Mouse (Mus musculus) ES-E14 (cell line): ENCODE data around the gene Mast4. TPM values are rescaled to one million over a fixed set of nuclear protein-coding genes. Genes with fewer than 3 reads are reported as not detected.

Experiments used
- DNase-seq: peaks from one replicate; pipeline ENCODE4 v3.0.0-alpha.2; 2013; ENCODE audit warnings: low read depth, low spot score
- H3K27ac ChIP-seq: 2 replicates; pipeline ENCODE4 v1.5.1; 2012; ENCODE audit warnings: low read depth, mild to moderate bottlenecking, low read length, moderate library complexity, mixed read lengths; ENCODE audit not compliant: poor library complexity, insufficient read depth, severe bottlenecking
- H3K36me3 ChIP-seq: 2 replicates; pipeline ENCODE4 v1.6.1; 2012; ENCODE audit warnings: mild to moderate bottlenecking, low read length, moderate library complexity, mixed read lengths; ENCODE audit not compliant: control insufficient read depth, poor library complexity, insufficient read depth, severe bottlenecking
- H3K4me1 ChIP-seq, 2 experiments: fragments of 150-350 bp in 1 of 2; sonication (generic) in 1 of 2; 2 replicates each; pipeline ENCODE4 v1.6.1; 2012; ENCODE audit warnings: low read length in 2 of 2, mild to moderate bottlenecking in 1 of 2, mixed read lengths in 1 of 2; ENCODE audit not compliant: control insufficient read depth in 2 of 2, insufficient read depth in 2 of 2, poor library complexity in 1 of 2
- H3K4me3 ChIP-seq, 2 experiments: fragments of 150-350 bp in 1 of 2; sonication (generic) in 1 of 2; 2 replicates each; pipeline ENCODE4 v1.5.1; 2012; ENCODE audit warnings: low read length in 2 of 2, low read depth in 1 of 2, mild to moderate bottlenecking in 1 of 2, mixed read lengths in 1 of 2; ENCODE audit not compliant: insufficient read depth in 1 of 2, poor library complexity in 1 of 2, severe bottlenecking in 1 of 2
- H3K9ac ChIP-seq: 2 replicates; pipeline ENCODE4 v1.6.1; 2012; ENCODE audit warnings: low read depth, mild to moderate bottlenecking, low read length, mixed read lengths; ENCODE audit not compliant: poor library complexity, insufficient read depth, severe bottlenecking
- H3K9me3 ChIP-seq: fragments of 150-350 bp; sonication (generic); 2 replicates; pipeline ENCODE4 v1.6.1; 2012; ENCODE audit warnings: low read depth, mild to moderate bottlenecking, low read length; ENCODE audit not compliant: control insufficient read depth, insufficient read depth
- CHD2 ChIP-seq: IDR thresholded peaks from 2 replicates; pipeline ENCODE4 v1.6.1; 2014; ENCODE audit warnings: mild to moderate bottlenecking, low read depth, low read length, inconsistent platforms
- HCFC1 ChIP-seq: IDR thresholded peaks from 2 replicates; pipeline ENCODE4 v1.6.1; 2012; ENCODE audit warnings: low read length, inconsistent platforms, borderline replicate concordance; ENCODE audit not compliant: insufficient read depth
- MAFK ChIP-seq: IDR thresholded peaks from 2 replicates; pipeline ENCODE4 v1.6.1; 2014; ENCODE audit warnings: mild to moderate bottlenecking, low read depth, low read length, inconsistent platforms; ENCODE audit not compliant: insufficient read depth
- ZC3H11A ChIP-seq: IDR thresholded peaks from 2 replicates; pipeline ENCODE4 v1.6.1; 2012; ENCODE audit warnings: low read depth, mild to moderate bottlenecking, inconsistent platforms, low read length, borderline replicate concordance
- ZNF384 ChIP-seq: IDR thresholded peaks from 2 replicates; pipeline ENCODE4 v1.6.1; 2012; ENCODE audit warnings: low read depth, low read length, inconsistent platforms
- in situ Hi-C, 2 experiments: fragments of 600-800 bp; cut with MboI; formaldehyde crosslinking; loops; one replicate each; pipeline ENCODE4 v1.15.1; 2025; ENCODE audit warnings: low sequenced_read_pairs in 2 of 2, inconsistent platforms in 1 of 2; ENCODE audit not compliant: unreplicated experiment in 2 of 2
- total RNA-seq: library from RNA; depleted of rRNA; stranded (reverse); fragments of 300-350 nt; gene quantifications from 2 replicates; pipeline ENCODE4 v1.2.3, GENCODE M21; 2012

The Mast4 gene
- total RNA-seq, 1 experiment: 8.3 TPM

DNA sequence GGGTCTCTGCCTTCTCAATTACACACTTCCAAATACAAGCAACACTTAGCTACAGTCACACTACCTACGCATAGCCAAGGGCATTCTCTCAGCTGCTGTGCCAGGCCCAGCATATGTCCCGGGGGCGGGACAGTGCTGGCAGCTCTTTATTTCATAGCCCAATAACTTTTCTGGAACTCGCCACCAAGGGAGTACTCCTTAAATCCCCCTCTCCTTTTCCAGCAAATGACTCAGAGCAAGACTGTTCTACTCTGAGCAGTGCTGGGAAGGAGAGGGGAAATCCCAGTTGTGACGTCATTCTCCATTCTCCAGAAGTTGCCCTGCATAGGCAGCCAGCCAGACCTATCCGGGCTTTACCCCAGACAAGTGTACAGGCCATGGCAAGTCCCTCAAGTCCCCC is 231.7 kb downstream of the Mast4 start:
- in situ Hi-C loops: no loop called here
- DNase-seq: no peak
- TF ChIP-seq MAFK (no peak), HCFC1 (no peak), ZC3H11A (no peak), CHD2 (no peak), ZNF384 (no peak)
- 0 out of 2 replicates have a peak, but pooled peaks cover 3% of the 10 kb centered on the region for H3K9me3 ChIP-seq
- H3K27ac ChIP-seq: no peak overlapping the region
- H3K36me3 ChIP-seq: no peaks in the 10 kb centered on the region
- H3K4me1 ChIP-seq: no peaks in the 10 kb centered on the region
- no peak overlapping the region for H3K4me3 ChIP-seq
- no peak overlapping the region for H3K9ac ChIP-seq

DNA sequence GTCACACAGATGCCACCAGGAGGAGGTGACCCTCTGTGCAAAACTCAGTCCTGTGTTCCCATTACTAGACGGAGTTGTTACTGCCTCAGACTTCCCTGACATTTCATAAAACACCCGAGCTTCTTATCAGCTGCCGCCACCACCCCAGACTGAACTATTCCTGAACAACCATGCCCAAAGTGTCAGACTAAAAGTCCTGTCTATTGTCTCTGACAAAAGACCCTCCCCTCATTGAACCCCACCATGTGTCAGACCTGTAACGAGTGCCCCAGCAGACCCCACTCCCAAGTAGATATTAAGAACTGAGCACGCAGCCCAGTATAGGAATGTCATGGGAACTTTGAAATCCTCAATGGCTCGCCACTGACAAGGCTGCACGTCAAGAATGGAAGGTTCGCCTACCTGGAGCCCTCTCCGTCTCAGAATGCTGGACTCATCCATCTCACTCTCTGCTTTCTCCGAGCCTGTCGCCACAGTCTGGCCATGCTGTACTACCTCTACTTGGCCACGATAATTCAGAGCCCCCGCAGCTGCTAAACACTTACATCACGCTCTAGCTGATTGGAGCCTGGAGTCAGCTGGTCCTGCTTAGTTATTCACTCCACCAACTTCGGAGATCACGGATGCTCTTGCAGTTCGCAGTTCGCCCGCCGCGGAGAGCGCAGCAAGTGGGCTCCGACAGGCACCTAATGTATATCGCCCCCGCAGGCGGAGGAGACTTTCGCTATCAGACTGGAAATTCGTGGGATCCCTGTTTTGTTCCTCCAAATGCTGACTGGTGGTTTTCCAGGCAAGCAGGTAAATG is 237.7 kb downstream of the Mast4 start:
- Histone ChIP-seq H3K27ac (no peak overlapping the region), H3K4me3 (peak overlapping the region; percentile 22 to 37; a peak in 3 of 4 replicates), H3K9me3 (no peaks in the 10 kb centered on the region), H3K4me1 (peaks cover 0 to 1% of the 10 kb centered on the region in 2 experiments; a peak in 2 of 4 replicates), H3K36me3 (no peaks in the 10 kb centered on the region), H3K9ac (0 out of 2 replicates have a peak overlapping the region, but pooled peaks have one; percentile 21)
- TF ChIP-seq MAFK (peak; percentile 22; the same call in 1 of the 2 replicates), HCFC1 (no peak), ZC3H11A (no peak)
- in situ Hi-C loops: no loop called here
- DNase-seq: peak; percentile 24

DNA sequence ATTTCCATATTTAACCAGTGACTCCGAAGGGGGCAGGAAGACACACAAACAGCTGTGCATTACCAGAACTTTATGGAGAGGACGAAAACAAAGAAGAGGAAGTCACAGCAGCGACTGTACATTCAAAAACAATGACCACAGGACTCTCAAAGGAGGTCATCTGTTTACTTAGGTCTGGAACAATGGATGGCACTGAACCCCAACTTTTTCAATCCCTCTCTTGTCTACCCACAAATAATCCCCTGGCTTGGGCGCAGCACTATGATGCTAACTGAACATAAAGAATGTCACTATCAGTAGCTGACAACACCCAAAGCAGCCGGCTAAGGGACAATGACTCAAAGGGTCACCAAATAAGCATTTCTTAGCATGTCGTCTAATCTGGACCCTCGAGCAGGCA is 238.8 kb downstream of the Mast4 start:
- H3K27ac ChIP-seq: no peak overlapping the region
- no peak overlapping the region for H3K4me3 ChIP-seq

DNA sequence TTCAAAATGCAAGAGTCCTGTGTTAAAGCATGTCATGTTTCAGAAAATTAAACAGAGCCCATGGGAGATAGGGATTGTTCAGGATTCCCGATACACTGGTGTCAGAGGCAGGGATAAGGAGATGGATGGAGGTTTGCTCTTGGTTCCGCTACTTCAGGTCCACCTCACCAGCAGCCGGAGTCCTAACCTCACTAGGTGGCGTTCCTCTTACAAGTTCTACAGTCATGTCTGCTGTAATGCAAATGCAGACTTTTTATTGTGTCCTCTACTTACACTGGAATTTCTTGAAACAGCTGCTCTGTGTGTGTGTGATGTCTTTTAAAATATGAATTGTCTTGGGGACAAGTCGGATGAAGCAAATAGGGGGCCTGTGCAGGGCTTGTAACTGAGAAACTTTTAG is 239.7 kb downstream of the Mast4 start:
- Histone ChIP-seq H3K4me1 (peaks cover 0 to 1% of the 10 kb centered on the region in 2 experiments; a peak in 2 of 4 replicates), H3K4me3 (no peak overlapping the region), H3K27ac (no peak overlapping the region), H3K36me3 (no peaks in the 10 kb centered on the region), H3K9me3 (no peaks in the 10 kb centered on the region), H3K9ac (no peak overlapping the region)
- TF ChIP-seq ZNF384 (no peak), CHD2 (no peak), HCFC1 (no peak), MAFK (no peak), ZC3H11A (no peak)
- no peak for DNase-seq
- in situ Hi-C loops: no loop called here

More for the DNA sequence above, 238.8 kb downstream of the Mast4 start:
- no peak for TF ChIP-seq HCFC1
- TF ChIP-seq ZNF384: no peak
- TF ChIP-seq CHD2: no peak
- TF ChIP-seq ZC3H11A: no peak
- TF ChIP-seq MAFK: no peak
- no peak overlapping the region for H3K9ac ChIP-seq
- in situ Hi-C loops: no loop called here
- no peaks in the 10 kb centered on the region for H3K9me3 ChIP-seq
- H3K36me3 ChIP-seq: no peaks in the 10 kb centered on the region
- H3K4me1 ChIP-seq: peaks cover 0 to 1% of the 10 kb centered on the region in 2 experiments; a peak in 2 of 4 replicates
- DNase-seq: no peak

DNA sequence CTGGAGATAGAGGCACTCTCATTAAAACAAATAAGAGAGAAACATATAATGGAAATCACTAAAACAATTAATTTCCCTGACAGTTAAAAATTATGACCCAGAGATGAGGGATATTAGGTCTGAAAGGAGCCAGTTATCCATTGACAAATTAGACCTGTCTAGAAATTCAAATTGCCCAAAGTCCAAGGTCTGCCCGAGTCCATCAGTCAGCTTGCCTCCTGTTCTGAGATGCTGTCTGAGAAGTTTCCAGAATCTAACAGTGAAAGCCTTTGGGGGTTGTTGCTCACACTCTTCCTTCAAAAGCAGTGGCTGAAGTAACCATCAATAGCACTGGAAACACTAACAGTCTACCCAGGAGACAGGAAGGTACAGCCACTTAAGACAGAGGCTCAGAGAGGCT is 240.6 kb downstream of the Mast4 start:
- Histone ChIP-seq H3K9ac (no peak overlapping the region), H3K9me3 (no peaks in the 10 kb centered on the region), H3K36me3 (no peaks in the 10 kb centered on the region), H3K4me3 (no peak overlapping the region), H3K27ac (no peak overlapping the region), H3K4me1 (peaks cover 0 to 1% of the 10 kb centered on the region in 2 experiments; a peak in 2 of 4 replicates)
- in situ Hi-C loops: no loop called here
- no peak for TF ChIP-seq CHD2
- TF ChIP-seq ZNF384: no peak
- TF ChIP-seq HCFC1: no peak
- TF ChIP-seq MAFK: no peak
- no peak for TF ChIP-seq ZC3H11A
- DNase-seq: no peak
